Mouse (Mus musculus): Measurements from ENCODE around the gene Plcl2.

DNA sequence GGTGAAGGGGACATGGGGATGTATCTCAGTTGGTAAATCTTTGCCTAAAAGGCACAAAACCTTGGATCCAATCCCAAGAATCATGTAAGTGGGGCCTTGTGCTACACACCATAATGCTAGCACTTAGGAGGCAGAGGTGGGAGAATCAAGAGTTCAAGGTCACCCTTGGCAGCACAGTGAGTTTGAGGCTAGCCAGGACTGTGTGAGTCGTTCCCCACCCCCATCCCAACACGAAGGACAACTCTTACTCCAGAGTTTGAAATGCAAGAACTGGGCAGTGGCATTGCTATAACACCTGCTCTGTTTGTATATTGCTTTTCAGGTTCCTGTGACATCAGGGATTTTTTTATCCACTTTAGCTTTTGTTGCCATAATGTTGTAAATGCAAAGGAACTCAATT lies 28.6 kb downstream of the Plcl2 start:
- TF ChIP-seq POLR2A (IDR thresholded peaks at IDR 0.05; ENCODE audit: low read depth, low read length) (no peak), CTCF (IDR thresholded peaks at IDR 0.05; ENCODE audit: extremely low read depth, insufficient read length, insufficient replicate concordance, low read depth, low read length) (no peak)

All from small intestine, adult 2 months (tissue).